Mouse (Mus musculus) heart, adult 18-20 months (tissue): ENCODE data around the gene Stk32b. TPM values are rescaled to one million over a fixed set of nuclear protein-coding genes. Genes with fewer than 3 reads are reported as not detected.

Experiments used
- DNase-seq, 2 experiments: peaks; one replicate each; pipeline ENCODE4 v3.0.0; 2021 to 2022; ENCODE audit warnings: mixed read lengths in 1 of 2
- total RNA-seq, 2 experiments: library from RNA; stranded (reverse); gene quantifications; 2 replicates each; pipeline ENCODE4 v1.2.3; 2021

The Stk32b gene
- total RNA-seq, 2 experiments from 2014 or later = 0.62 to 0.64 TPM

- DNase-seq = no peak
These were observed 204.5 kb downstream of the Stk32b start for GRCm38 (mm10) chr5:37512479-37512878.

GRCm38 (mm10) chr5:37506880-37507519, 210.0 kb downstream of the Stk32b start:
- DNase-seq = no peak

DNA sequence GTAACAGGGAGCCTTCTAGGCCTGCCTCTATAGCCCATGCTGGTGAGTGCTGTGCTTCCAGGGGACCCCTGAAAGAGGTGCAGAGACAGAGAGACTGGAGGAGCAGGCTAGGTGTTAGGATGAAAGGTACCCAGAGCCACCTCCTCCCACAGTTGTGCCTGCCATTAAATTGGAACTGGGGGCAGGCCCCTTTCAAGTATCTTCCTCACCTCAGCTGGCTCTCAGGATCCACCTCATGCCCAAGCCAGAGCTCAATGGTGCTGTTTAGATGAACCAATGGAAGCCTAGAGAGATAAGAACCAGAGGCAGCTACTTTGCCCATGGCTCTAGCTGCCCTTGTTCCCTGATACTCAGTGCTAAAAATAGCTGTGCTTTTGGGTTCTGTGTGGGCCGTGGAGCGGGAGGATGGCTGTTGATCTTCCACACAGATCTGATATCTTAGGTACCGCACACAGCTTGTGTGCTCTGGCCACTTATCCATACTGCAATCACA, 221.9 kb downstream of the Stk32b start:
- peak; percentile 15 to 32 for DNase-seq

DNA sequence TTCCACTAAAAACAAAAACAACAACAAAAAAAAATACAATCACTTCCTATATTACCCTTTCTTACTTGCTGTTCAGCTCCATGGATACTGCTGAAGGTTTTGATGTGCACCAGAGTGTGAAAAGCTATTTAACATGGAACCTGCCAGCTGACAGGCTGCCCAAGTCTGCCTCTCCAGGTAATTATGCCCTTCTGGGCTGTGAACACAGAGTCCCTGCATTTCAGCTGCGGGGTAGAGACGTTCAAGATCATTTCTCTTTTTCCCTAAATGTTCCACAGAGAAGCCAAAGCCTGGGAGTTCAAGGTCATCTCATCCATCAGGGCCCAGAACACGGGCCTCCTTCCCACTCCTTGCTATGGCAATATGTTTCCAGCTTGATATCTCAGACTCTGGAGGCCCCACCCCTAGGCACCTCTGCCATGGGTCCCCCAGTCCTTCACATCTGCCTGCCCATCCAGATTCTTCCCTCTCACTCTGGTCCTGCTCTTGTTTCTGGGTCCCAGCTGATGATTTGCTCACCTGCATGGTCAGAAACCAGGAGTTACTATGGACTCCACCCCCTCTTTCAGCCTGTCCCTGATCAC, 244.9 kb downstream of the Stk32b start:
- no peak for DNase-seq

GRCm38 (mm10) chr5:37471584-37471983, 245.4 kb downstream of the Stk32b start:
- DNase-seq = no peak

DNA sequence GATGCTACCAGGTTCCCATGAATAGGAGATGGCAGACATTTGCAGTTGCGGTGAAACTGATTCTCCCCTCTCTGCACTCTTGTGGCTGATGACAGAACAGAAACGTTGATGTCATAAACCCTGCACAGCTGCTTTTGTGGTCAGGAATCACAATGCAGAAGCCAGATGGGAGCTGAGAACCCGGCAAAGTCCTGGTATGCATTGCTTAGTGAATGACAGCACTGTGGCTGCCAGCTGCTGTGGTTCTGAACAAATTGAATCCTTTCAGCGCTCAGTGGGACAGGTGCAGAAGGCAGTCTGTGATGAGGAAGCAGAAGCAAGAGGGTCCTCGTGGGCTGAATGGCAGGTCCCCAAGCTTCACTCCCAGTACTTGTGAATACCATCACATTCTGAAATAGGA, 247.9 kb downstream of the Stk32b start:
- no peak for DNase-seq

- DNase-seq = peak in 1 of 2 experiments; percentile 15
These were observed 249.3 kb downstream of the Stk32b start for GRCm38 (mm10) chr5:37467646-37468045.

GRCm38 (mm10) chr5:37465461-37465860, 251.5 kb downstream of the Stk32b start:
- DNase-seq = no peak

DNA sequence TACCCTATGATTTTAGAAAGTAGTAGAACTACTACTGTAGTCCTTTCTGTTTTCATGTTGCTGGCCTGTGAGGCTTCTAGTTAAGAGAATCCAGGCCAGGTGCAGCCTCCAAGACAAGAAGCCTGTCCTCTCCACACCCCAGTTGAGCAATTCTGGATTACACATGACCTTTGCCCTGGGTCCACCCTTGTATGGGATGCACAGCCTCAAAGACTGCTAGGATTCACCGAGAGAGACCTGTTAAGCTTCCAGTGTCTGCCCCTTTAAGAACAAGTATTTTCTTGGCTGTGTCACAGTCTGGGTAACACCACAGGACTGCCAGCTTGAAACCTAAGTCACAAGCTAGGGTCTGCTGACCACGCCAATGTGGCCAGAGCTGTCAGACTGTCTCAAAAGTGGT, 258.7 kb downstream of the Stk32b start:
- no peak for DNase-seq

GRCm38 (mm10) chr5:37457831-37458230, 259.1 kb downstream of the Stk32b start:
- no peak for DNase-seq

DNA sequence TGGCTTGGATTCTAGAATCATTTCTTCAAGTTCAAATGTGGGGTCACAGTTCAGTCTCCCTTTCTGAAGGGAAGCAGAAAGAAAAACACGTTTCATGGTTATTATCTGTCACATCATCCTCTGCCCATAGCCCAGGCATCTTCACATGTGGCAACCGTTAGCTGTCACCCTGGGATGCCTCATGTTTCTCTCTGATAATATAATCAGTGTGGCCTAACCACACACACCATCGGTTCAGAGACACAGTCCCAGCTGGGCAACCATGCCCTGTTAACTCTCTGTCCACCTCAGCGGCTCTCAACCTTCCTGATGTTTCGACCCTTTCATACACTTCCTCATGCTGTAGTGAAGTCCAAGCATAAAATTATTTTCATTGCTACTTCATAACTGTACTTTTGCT, 259.8 kb downstream of the Stk32b start:
- DNase-seq = no peak

GRCm38 (mm10) chr5:37456590-37456989, 260.4 kb downstream of the Stk32b start:
- no peak for DNase-seq

DNA sequence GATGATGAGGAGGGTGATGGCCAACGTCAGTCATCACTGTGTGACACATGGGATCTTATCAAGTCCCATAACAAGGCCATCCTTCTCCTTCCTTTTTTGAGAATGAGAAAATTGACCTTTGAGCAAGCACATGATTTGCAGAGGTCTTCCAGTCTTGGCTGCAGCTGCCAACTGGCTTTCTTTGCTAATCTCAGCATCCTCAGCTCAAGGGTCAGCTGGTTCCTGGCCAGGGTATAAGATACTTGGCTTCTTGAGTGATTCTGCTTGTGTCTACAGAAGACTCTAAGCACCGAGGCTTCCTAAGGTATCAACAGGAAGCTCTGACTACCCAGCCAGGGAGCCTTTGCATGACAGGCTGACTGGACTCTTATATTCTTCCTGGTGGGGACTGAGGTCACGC, 269.4 kb downstream of the Stk32b start:
- DNase-seq = no peak

DNA sequence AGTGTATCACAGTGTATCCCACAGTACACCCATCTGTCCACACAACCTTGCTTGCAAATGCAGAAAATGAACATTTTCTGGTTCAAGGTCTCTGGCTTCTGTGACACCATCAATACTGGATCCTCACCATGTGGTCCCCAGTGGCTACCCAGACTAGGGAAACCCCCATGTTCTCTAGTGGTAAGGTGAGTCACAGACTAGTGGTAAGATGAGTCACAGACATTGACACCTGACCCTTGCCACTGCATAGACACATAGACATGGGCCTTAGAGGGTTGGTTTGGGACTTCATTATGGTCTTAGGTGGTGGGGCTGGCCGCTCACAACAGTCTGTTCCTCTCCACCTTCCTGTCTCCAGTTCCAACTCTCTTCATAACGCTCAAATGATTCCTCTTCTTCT, 274.2 kb downstream of the Stk32b start:
- DNase-seq = no peak

DNA sequence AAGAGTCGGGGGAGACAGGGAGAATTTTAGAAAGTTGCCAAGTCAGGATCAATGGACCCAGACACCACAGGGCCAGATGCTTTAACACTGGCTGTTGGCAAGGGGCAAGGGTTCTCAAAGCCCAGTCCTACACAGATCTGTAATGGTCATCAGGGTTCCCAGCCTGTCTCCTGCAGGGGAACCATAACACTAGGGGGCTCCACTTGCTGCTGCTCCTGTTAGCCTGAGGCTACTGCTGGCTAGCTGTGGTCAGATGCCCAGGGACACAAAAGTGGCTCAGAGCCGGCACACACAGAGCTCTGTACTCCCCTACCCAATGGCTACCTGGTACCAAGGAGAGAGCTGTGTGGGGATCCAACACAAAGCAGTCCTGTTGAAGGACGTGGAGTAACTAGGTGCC, 281.6 kb downstream of the Stk32b start:
- DNase-seq = no peak

- no peak for DNase-seq
These were observed 289.8 kb downstream of the Stk32b start for GRCm38 (mm10) chr5:37427210-37427609.

GRCm38 (mm10) chr5:37419028-37419427, 297.9 kb downstream of the Stk32b start:
- DNase-seq = no peak

Other genes starting within 250 kb of the Stk32b start
- gene Cytl1, start 18.3 kb upstream of the Stk32b start, total RNA-seq = 10 to 100 TPM; 22.8 to 36.8 TPM
- gene Msx1, start 107.4 kb upstream of the Stk32b start, total RNA-seq = 1 to 10 TPM; 2.0 to 2.6 TPM